Mouse (Mus musculus) duodenum, adult 2 months (tissue): ENCODE results near the gene Gm21725. TPM values are rescaled to one million over a fixed set of nuclear protein-coding genes. Genes with fewer than 3 reads are reported as not detected.

Source experiments
- polyA plus RNA-seq: library from polyadenylated mRNA; depleted of rRNA; stranded (reverse); fragments of >200 nt; gene quantifications from 2 replicates; pipeline ENCODE4 v1.2.3, GENCODE M21; 2012; ENCODE audit warnings: low replicate concordance; rRNA removed

Gm21725 gene
- polyA plus RNA-seq = not detected in 2 replicates

DNA sequence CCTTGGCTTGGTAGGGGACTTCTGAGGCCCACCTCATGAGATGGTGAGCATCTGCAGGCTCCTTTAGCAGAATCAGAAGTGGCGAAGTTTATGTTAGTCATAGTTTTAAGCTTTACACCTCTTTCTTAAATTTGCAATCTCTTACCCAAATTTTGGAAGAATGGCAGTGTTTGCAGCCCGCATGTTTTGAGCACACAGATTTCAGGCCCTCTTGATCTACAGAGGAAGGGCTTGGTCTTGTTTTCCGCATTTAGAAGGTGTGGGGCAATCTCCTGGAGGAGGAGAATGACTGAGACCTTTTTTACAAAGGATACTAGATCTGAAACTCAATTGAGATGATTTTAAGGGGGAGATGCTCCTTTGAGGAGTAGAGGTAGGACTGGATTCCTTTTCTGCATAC is at the start of gene Gm21725:
TSS of gene Gm21725 (minus strand) at position 101 of the 400 bp plus-strand sequence.

Other genes with a start within 250 kb of the Gm21725 start
- not detected in 2 replicates for gene Gm21891, start 215.6 kb downstream of the Gm21725 start, polyA plus RNA-seq
- not detected in 2 replicates for gene Gm21425, start 187.1 kb downstream of the Gm21725 start, polyA plus RNA-seq
- gene Gm21828, start 125.1 kb downstream of the Gm21725 start, polyA plus RNA-seq = not detected in 2 replicates
- gene Gm21440, start 96.7 kb downstream of the Gm21725 start, polyA plus RNA-seq = not detected in 2 replicates
- gene Gm21454, start 96.6 kb downstream of the Gm21725 start, polyA plus RNA-seq = not detected in 2 replicates
- gene Gm21866, start 116.5 kb upstream of the Gm21725 start, polyA plus RNA-seq = not detected in 2 replicates
- not detected in 2 replicates for gene Gm20773, start 145.0 kb upstream of the Gm21725 start, polyA plus RNA-seq